Mouse (Mus musculus): ENCODE results near the gene Crxos.
"Not testable (repeated sequence)": the region's sequence is repeated elsewhere in the genome, so short reads cannot be mapped to it uniquely, and the experiment has no call there.

Crxos gene

GRCm38 (mm10) chr7:15882317-15882716 is at the start of gene Crxos:
Gene Crxos (plus strand): TSS chr7:15882617.
- no peak for DNase-seq (ENCODE audit: low spot score)

GRCm38 (mm10) chr7:15839578-15839977 is 42.8 kb upstream of the Crxos start, which contains the start of gene Obox6:
Gene Obox6 (minus strand): TSS chr7:15839678.
- no peak for DNase-seq (ENCODE audit: low spot score)

- no peak for DNase-seq (ENCODE audit: low spot score)
These were observed 22.8 kb upstream of the Crxos start for GRCm38 (mm10) chr7:15859657-15860056.

- DNase-seq (ENCODE audit: low spot score), result no peak
These were observed 18.3 kb upstream of the Crxos start for GRCm38 (mm10) chr7:15864104-15864503.

- DNase-seq (ENCODE audit: low spot score), result no peak
These were observed 2.7 kb upstream of the Crxos start, which contains the start of gene Crx for GRCm38 (mm10) chr7:15879756-15880155. Gene Crx (minus strand): TSS chr7:15879968.

GRCm38 (mm10) chr7:15881388-15881787 is 1.0 kb upstream of the Crxos start:
- DNase-seq (ENCODE audit: low spot score), result no peak

- no peak for DNase-seq (ENCODE audit: low spot score)
These were observed 586 bp upstream of the Crxos start for GRCm38 (mm10) chr7:15881831-15882230.

GRCm38 (mm10) chr7:15884127-15884526 is 1.7 kb downstream of the Crxos start:
- DNase-seq (ENCODE audit: low spot score), result no peak

- DNase-seq (ENCODE audit: low spot score), result no peak
These were observed 11.8 kb downstream of the Crxos start for GRCm38 (mm10) chr7:15894251-15894650.

GRCm38 (mm10) chr7:15901366-15902048 is 19.1 kb downstream of the Crxos start:
- no peak for DNase-seq (ENCODE audit: low spot score)

GRCm38 (mm10) chr7:15905861-15906260 is 23.4 kb downstream of the Crxos start:
- no peak for DNase-seq (ENCODE audit: low spot score)

- no peak for DNase-seq (ENCODE audit: low spot score)
These were observed 24.2 kb downstream of the Crxos start for GRCm38 (mm10) chr7:15906602-15907001.

GRCm38 (mm10) chr7:15907971-15908590 is 25.7 kb downstream of the Crxos start:
- no peak for DNase-seq (ENCODE audit: low spot score)

- DNase-seq (ENCODE audit: low spot score), result no peak
These were observed 28.1 kb downstream of the Crxos start for GRCm38 (mm10) chr7:15910521-15910920.

- peak; percentile 71 for DNase-seq (ENCODE audit: low spot score)
These were observed 29.8 kb downstream of the Crxos start for GRCm38 (mm10) chr7:15912183-15912582.

GRCm38 (mm10) chr7:15914252-15914651 is 31.8 kb downstream of the Crxos start:
- DNase-seq (ENCODE audit: low spot score), result peak; percentile 60

- DNase-seq (ENCODE audit: low spot score), result no peak
These were observed 32.3 kb downstream of the Crxos start for GRCm38 (mm10) chr7:15914751-15915150.

GRCm38 (mm10) chr7:15915695-15916094 is 33.3 kb downstream of the Crxos start:
- DNase-seq (ENCODE audit: low spot score), result not testable (repeated sequence)

- no peak for DNase-seq (ENCODE audit: low spot score)
These were observed 33.8 kb downstream of the Crxos start for GRCm38 (mm10) chr7:15916134-15916723.

- DNase-seq (ENCODE audit: low spot score), result no peak
These were observed 34.6 kb downstream of the Crxos start for GRCm38 (mm10) chr7:15916996-15917395.

GRCm38 (mm10) chr7:15918371-15918770 is 36.0 kb downstream of the Crxos start:
- DNase-seq (ENCODE audit: low spot score), result no peak

GRCm38 (mm10) chr7:15919947-15920346 is 37.5 kb downstream of the Crxos start:
- DNase-seq (ENCODE audit: low spot score), result no peak

- no peak for DNase-seq (ENCODE audit: low spot score)
These were observed 38.3 kb downstream of the Crxos start for GRCm38 (mm10) chr7:15920645-15921190.
